Mouse (Mus musculus): Measurements from ENCODE around the gene D11Wsu47e. TPM values are rescaled to one million over a fixed set of nuclear protein-coding genes. Genes with fewer than 3 reads are reported as not detected.
A peak's percentile ranks its signal among the peaks of the same experiment; 100 is the strongest.

Gene D11Wsu47e
- polyA plus RNA-seq, 1 experiment from 2014 or later = 18.8 TPM

DNA sequence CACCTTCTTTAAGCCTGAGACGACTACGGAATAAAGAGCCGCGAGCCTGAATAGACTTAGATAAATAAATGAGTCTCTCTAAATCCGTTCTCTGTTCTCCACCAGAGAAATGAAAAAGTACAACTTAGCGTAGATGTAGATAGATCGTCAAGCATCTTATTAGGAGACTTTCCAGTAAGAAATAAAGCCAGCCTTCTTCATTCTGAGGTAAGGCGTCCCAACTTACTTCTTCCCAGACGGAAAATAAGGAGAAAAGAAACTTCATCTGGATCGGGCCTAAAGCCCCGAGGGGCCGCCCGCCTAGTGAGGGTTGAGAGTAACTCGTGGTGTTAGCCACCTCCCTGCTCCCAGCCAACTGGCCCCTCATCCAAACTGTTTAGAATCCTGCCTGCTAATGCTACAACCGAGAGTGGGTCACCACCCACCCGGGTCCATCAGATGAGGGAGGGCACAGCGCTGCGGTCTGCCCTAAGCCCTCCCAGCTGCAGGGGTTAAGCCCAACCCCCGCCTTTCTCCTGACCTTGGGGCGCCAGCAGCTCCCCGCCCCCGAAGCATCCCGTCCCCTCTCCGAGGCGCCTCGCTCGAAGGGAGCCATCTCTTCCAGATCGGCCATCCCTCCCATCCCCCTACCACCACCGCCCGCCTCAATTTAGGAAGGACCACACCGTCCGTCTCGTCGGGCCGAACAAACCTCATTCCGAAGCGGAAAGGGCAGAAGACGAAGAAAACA lies 1.1 kb upstream of the D11Wsu47e start:
- 2% methylated on average over 32 of the region's 38 CpGs for WGBS
- peaks cover 6% of the 10 kb centered on the region for H3K36me3 ChIP-seq (ENCODE audit: control insufficient read depth, insufficient read depth, low read length)
- peaks cover 10% of the 10 kb centered on the region for H3K4me1 ChIP-seq (ENCODE audit: control insufficient read depth, insufficient read depth, low read length)
- no peaks in the 10 kb centered on the region for H3K27me3 ChIP-seq (replicated peaks; ENCODE audit: control insufficient read depth, insufficient read depth, low read length)
- H3K27ac ChIP-seq (replicated peaks; ENCODE audit: low read depth, low read length) = peak overlapping the region; percentile 96
- H3K9ac ChIP-seq (ENCODE audit: low read depth, low read length) = peak overlapping the region; percentile 90
- no peaks in the 10 kb centered on the region for H3K9me3 ChIP-seq (ENCODE audit: control insufficient read depth, low read length)
- peak; percentile 70 for DNase-seq (ENCODE audit: low spot score)
- H3K4me2 ChIP-seq (ENCODE audit: low read depth, low read length) = peak overlapping the region; percentile 85
- H3K4me3 ChIP-seq (ENCODE audit: low read depth, low read length) = peak overlapping the region; percentile 91
- peak; percentile 21 for ATAC-seq (ENCODE audit: low read depth)

DNA sequence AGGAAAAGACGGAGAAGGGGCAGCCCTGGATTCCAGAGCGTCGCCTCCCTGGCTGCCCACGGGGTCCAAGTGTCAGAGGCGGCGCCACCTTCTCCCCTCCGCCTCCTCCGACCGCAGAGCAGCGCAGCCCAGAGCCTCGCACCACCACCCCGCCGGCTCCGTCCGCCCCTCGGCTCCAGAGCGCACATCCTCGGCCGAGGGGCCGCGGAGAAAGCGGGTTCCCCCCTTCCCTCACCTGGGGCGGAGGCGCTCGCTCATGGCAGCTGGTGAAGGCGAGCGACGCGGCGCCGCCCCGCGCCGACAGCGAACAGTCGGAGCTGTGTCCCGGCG lies 620 bp upstream of the D11Wsu47e start:
- H3K4me3 ChIP-seq (ENCODE audit: low read depth, low read length) = peak overlapping the region; percentile 91
- H3K27ac ChIP-seq (replicated peaks; ENCODE audit: low read depth, low read length) = peak overlapping the region; percentile 96
- peak overlapping the region; percentile 85 for H3K4me2 ChIP-seq (ENCODE audit: low read depth, low read length)
- no peaks in the 10 kb centered on the region for H3K27me3 ChIP-seq (replicated peaks; ENCODE audit: control insufficient read depth, insufficient read depth, low read length)
- ATAC-seq (ENCODE audit: low read depth) = no peak
- no peak for DNase-seq (ENCODE audit: low spot score)
- WGBS = 0% methylated on average over 4 of the region's 38 CpGs
- peak overlapping the region; percentile 90 for H3K9ac ChIP-seq (ENCODE audit: low read depth, low read length)
- no peaks in the 10 kb centered on the region for H3K9me3 ChIP-seq (ENCODE audit: control insufficient read depth, low read length)
- peaks cover 10% of the 10 kb centered on the region for H3K4me1 ChIP-seq (ENCODE audit: control insufficient read depth, insufficient read depth, low read length)
- peaks cover 12% of the 10 kb centered on the region for H3K36me3 ChIP-seq (ENCODE audit: control insufficient read depth, insufficient read depth, low read length)

DNA sequence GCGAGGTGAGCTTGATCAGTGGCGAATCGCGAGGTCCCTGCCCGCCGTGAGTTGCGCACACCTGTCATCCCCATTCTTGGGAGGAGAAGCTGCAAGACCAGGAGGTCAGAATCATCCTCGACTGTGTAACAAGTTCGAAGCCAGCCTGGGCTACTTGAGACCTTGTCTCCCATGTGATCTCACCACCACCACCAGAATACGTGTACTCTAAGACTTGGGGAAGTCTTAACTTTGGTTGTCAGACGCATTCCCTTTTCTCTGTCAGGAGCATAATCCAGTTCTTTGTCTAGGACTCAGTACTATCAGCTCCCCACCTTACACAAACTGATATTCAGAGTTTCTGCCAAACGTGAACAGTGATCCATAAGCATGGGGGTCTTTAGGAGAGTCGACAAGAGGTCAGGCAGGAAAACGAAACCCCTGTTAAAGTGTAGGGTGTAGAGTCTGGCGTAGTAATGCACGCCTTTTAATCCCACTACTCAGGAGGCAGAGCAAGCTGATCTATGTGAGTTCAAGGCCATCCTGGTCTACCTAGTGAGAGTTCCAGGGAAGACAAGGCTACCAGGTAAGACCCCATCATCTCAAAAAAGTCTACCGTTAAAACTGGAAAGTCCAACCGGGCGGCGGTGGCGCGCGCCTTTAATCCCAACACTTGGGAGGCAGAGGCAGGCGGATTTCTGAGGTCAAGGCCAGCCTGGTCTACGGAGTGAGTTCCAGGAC lies 655 bp downstream of the D11Wsu47e start:
- ATAC-seq (ENCODE audit: low read depth) = no peak
- Histone ChIP-seq H3K4me2 (ENCODE audit: low read depth, low read length) (peak overlapping the region; percentile 85), H3K36me3 (ENCODE audit: control insufficient read depth, insufficient read depth, low read length) (peaks cover 24% of the 10 kb centered on the region), H3K27ac (replicated peaks; ENCODE audit: low read depth, low read length) (peak overlapping the region; percentile 96; the same call in 1 of the 2 replicates), H3K27me3 (replicated peaks; ENCODE audit: control insufficient read depth, insufficient read depth, low read length) (no peaks in the 10 kb centered on the region), H3K9me3 (ENCODE audit: control insufficient read depth, low read length) (no peaks in the 10 kb centered on the region), H3K9ac (ENCODE audit: low read depth, low read length) (peak overlapping the region; percentile 90), H3K4me1 (ENCODE audit: control insufficient read depth, insufficient read depth, low read length) (peaks cover 10% of the 10 kb centered on the region), H3K4me3 (ENCODE audit: low read depth, low read length) (peak overlapping the region; percentile 91)
- DNase-seq (ENCODE audit: low spot score) = no peak
- WGBS = 44% methylated on average over 24 of the region's 25 CpGs

DNA sequence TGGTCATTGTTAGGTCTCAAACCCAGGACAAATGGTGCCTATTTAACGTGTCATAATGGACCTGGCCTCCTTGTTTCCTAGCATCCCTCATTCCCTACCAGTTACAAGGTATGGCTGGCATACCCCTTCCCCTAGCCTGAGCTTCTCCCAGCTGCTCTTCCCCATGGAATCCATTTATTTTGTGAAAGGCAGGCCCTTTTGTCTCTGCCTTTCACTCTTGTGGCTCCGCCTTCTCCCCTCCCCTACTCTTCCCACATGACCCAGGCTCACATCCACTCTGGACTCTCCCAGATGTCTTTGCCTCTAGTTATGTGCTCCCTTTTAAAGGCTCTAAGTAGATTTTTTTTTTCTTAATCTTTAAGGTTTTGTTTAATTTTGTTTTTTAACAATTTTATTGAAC lies 2.8 kb downstream of the D11Wsu47e start:
- no peak overlapping the region for H3K27ac ChIP-seq (replicated peaks; ENCODE audit: low read depth, low read length)
- H3K4me2 ChIP-seq (ENCODE audit: low read depth, low read length) = no peak overlapping the region
- H3K27me3 ChIP-seq (replicated peaks; ENCODE audit: control insufficient read depth, insufficient read depth, low read length) = no peaks in the 10 kb centered on the region
- no peak for ATAC-seq (ENCODE audit: low read depth)
- H3K4me3 ChIP-seq (ENCODE audit: low read depth, low read length) = no peak overlapping the region
- H3K4me1 ChIP-seq (ENCODE audit: control insufficient read depth, insufficient read depth, low read length) = peaks cover 10% of the 10 kb centered on the region
- no peaks in the 10 kb centered on the region for H3K9me3 ChIP-seq (ENCODE audit: control insufficient read depth, low read length)
- H3K9ac ChIP-seq (ENCODE audit: low read depth, low read length) = no peak overlapping the region
- 83% methylated on average over 2 of the region's 2 CpGs for WGBS
- peaks cover 40% of the 10 kb centered on the region for H3K36me3 ChIP-seq (ENCODE audit: control insufficient read depth, insufficient read depth, low read length)
- DNase-seq (ENCODE audit: low spot score) = no peak

DNA sequence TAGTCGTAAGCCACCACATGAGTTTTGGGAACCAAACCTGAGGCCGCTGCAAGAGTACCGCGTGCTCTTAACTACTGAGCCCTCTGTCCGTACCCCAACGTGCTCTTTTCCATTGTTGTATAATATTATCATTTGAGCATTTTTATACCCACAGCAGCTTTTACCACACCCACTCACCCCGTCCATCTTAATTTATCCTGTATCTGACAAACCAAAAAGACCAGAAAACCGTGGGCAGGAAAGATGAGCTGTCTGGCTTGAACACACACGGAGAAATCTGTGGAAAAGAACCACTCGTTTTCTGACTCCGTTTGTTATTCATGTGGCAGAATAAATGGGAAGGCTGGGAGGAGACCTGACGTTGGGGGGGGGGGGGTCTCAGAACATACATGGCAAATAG lies 6.3 kb downstream of the D11Wsu47e start:
- no peaks in the 10 kb centered on the region for H3K4me1 ChIP-seq (ENCODE audit: control insufficient read depth, insufficient read depth, low read length)
- H3K27ac ChIP-seq (replicated peaks; ENCODE audit: low read depth, low read length) = no peak overlapping the region
- ATAC-seq (ENCODE audit: low read depth) = no peak
- H3K4me2 ChIP-seq (ENCODE audit: low read depth, low read length) = no peak overlapping the region
- H3K27me3 ChIP-seq (replicated peaks; ENCODE audit: control insufficient read depth, insufficient read depth, low read length) = no peaks in the 10 kb centered on the region
- DNase-seq (ENCODE audit: low spot score) = no peak
- WGBS = 83% methylated on average over 12 of the region's 12 CpGs
- no peak overlapping the region for H3K9ac ChIP-seq (ENCODE audit: low read depth, low read length)
- peaks cover 73% of the 10 kb centered on the region for H3K36me3 ChIP-seq (ENCODE audit: control insufficient read depth, insufficient read depth, low read length)
- H3K4me3 ChIP-seq (ENCODE audit: low read depth, low read length) = no peak overlapping the region
- H3K9me3 ChIP-seq (ENCODE audit: control insufficient read depth, low read length) = no peaks in the 10 kb centered on the region

DNA sequence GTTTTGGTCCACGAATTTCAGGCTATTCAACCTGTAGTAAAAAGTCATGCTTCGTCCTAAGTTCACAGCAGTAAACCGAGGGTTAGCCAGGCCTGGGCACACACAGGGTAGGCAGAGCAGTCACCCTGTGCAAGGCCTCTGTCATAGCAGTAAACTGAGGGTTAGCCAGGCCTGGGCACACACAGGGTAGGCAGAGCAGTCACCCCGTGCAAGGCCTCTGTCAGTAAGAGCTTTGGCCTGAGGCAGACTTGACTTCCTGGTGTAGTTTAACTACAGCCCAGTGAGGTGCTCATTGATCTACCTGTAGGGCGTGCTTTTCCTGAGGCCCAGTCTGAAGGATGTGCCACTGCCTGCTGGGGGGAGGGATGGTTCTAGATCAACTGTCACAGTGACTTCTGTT lies 7.1 kb downstream of the D11Wsu47e start:
- Histone ChIP-seq H3K27me3 (replicated peaks; ENCODE audit: control insufficient read depth, insufficient read depth, low read length) (no peaks in the 10 kb centered on the region), H3K36me3 (ENCODE audit: control insufficient read depth, insufficient read depth, low read length) (peaks cover 82% of the 10 kb centered on the region), H3K4me2 (ENCODE audit: low read depth, low read length) (no peak overlapping the region), H3K4me3 (ENCODE audit: low read depth, low read length) (no peak overlapping the region), H3K27ac (replicated peaks; ENCODE audit: low read depth, low read length) (no peak overlapping the region), H3K9ac (ENCODE audit: low read depth, low read length) (peak overlapping the region; percentile 19; the same call in 1 of the 2 replicates), H3K9me3 (ENCODE audit: control insufficient read depth, low read length) (no peaks in the 10 kb centered on the region), H3K4me1 (ENCODE audit: control insufficient read depth, insufficient read depth, low read length) (no peaks in the 10 kb centered on the region)
- WGBS = 81% methylated on average over 5 of the region's 5 CpGs
- no peak for ATAC-seq (ENCODE audit: low read depth)
- no peak for DNase-seq (ENCODE audit: low spot score)

DNA sequence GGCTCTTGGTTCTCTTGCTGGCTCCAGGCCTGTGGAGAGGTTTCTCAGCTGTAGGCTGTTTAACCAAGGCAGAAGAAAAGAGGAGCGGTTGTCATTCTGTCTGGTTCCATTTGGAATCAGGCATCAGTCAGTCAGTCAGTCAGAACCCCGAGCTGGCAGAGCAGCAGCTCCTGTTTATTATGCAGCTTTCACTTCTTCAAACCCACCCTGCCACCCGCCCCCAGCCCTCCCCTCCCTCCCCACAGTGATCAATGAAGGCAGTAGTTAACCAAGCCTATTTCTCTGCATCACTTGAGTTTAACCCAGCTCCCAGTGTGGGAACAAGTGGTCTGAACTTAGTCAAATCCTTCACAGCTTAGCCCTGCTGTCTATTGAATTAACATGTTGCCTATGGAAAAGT lies 7.6 kb downstream of the D11Wsu47e start:
- DNase-seq (ENCODE audit: low spot score) (no peak), ATAC-seq (ENCODE audit: low read depth) (no peak)
- Histone ChIP-seq H3K4me2 (ENCODE audit: low read depth, low read length) (no peak overlapping the region), H3K4me3 (ENCODE audit: low read depth, low read length) (no peak overlapping the region), H3K9ac (ENCODE audit: low read depth, low read length) (peak overlapping the region; percentile 19; the same call in 1 of the 2 replicates), H3K4me1 (ENCODE audit: control insufficient read depth, insufficient read depth, low read length) (no peaks in the 10 kb centered on the region), H3K27me3 (replicated peaks; ENCODE audit: control insufficient read depth, insufficient read depth, low read length) (no peaks in the 10 kb centered on the region), H3K36me3 (ENCODE audit: control insufficient read depth, insufficient read depth, low read length) (peaks cover 86% of the 10 kb centered on the region), H3K27ac (replicated peaks; ENCODE audit: low read depth, low read length) (no peak overlapping the region), H3K9me3 (ENCODE audit: control insufficient read depth, low read length) (no peaks in the 10 kb centered on the region)
- 56% methylated on average over 3 of the region's 3 CpGs for WGBS

DNA sequence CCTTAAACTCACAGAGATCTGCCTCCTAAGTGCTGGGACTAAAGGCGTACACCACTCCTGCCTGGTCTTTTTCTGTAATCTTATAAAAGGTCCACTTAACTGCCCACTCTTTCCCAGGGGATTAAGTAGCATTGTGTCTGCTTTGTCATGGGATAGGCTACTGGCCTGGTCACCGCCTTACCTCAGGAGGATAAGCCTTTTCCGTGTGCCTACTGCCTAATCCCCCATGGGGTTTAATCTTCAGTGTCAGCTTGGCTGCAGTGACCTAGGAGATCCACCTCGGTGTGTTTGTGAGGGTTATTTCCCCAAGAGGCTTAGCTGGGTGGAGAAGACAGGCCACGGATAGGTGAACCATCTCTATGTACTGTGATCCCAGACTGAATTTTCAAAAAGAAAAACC lies 13.4 kb downstream of the D11Wsu47e start:
- WGBS = 70% methylated on average over 5 of the region's 5 CpGs
- H3K4me3 ChIP-seq (ENCODE audit: low read depth, low read length) = no peak overlapping the region
- H3K27ac ChIP-seq (replicated peaks; ENCODE audit: low read depth, low read length) = no peak overlapping the region
- H3K9me3 ChIP-seq (ENCODE audit: control insufficient read depth, low read length) = no peaks in the 10 kb centered on the region
- no peak overlapping the region for H3K9ac ChIP-seq (ENCODE audit: low read depth, low read length)
- H3K27me3 ChIP-seq (replicated peaks; ENCODE audit: control insufficient read depth, insufficient read depth, low read length) = no peaks in the 10 kb centered on the region
- ATAC-seq (ENCODE audit: low read depth) (peak; percentile 19; the same call in 1 of the 2 replicates), DNase-seq (ENCODE audit: low spot score) (peak; percentile 43)
- H3K4me1 ChIP-seq (ENCODE audit: control insufficient read depth, insufficient read depth, low read length) = no peaks in the 10 kb centered on the region
- H3K4me2 ChIP-seq (ENCODE audit: low read depth, low read length) = no peak overlapping the region
- peaks cover 42% of the 10 kb centered on the region for H3K36me3 ChIP-seq (ENCODE audit: control insufficient read depth, insufficient read depth, low read length)

Data from embryonic facial prominence, embryonic 14.5 days (tissue).